Mouse (Mus musculus): Measurements from ENCODE around the gene Apopt1. TPM values are rescaled to one million over a fixed set of nuclear protein-coding genes. Genes with fewer than 3 reads are reported as not detected.

Apopt1 gene
- polyA plus RNA-seq, 1 experiment from 2014 or later = 52.9 TPM

GRCm38 (mm10) chr12:111743981-111744423, 30.9 kb downstream of the Apopt1 start:
- no peak overlapping the region for H3K4me2 ChIP-seq (ENCODE audit: low read length)
- no peaks in the 10 kb centered on the region for H3K9me3 ChIP-seq (ENCODE audit: control insufficient read depth, low read length)
- no peaks in the 10 kb centered on the region; the same call in 1 of the 2 replicates for H3K4me1 ChIP-seq (ENCODE audit: control insufficient read depth, insufficient read depth, low read depth, low read length)
- 72% methylated on average over 11 of the region's 11 CpGs for WGBS
- H3K4me3 ChIP-seq (ENCODE audit: low read length) = no peak overlapping the region
- no peak overlapping the region for H3K27ac ChIP-seq (ENCODE audit: low read depth, low read length)
- no peak for ATAC-seq
- no peak overlapping the region for H3K9ac ChIP-seq (ENCODE audit: low read depth, low read length)
- no peaks in the 10 kb centered on the region for H3K36me3 ChIP-seq (ENCODE audit: control insufficient read depth, insufficient read depth, low read length)
- H3K27me3 ChIP-seq (replicated peaks; ENCODE audit: control insufficient read depth, insufficient read depth, low read length) = no peaks in the 10 kb centered on the region

GRCm38 (mm10) chr12:111745274-111745673, 32.2 kb downstream of the Apopt1 start:
- Histone ChIP-seq H3K9me3 (ENCODE audit: control insufficient read depth, low read length) (no peaks in the 10 kb centered on the region), H3K27ac (ENCODE audit: low read depth, low read length) (no peak overlapping the region), H3K27me3 (replicated peaks; ENCODE audit: control insufficient read depth, insufficient read depth, low read length) (no peaks in the 10 kb centered on the region), H3K9ac (ENCODE audit: low read depth, low read length) (no peak overlapping the region), H3K4me3 (ENCODE audit: low read length) (no peak overlapping the region), H3K4me2 (ENCODE audit: low read length) (no peak overlapping the region), H3K36me3 (ENCODE audit: control insufficient read depth, insufficient read depth, low read length) (no peaks in the 10 kb centered on the region), H3K4me1 (ENCODE audit: control insufficient read depth, insufficient read depth, low read depth, low read length) (no peaks in the 10 kb centered on the region; the same call in 1 of the 2 replicates)
- WGBS = 73% methylated on average over 6 of the region's 6 CpGs
- ATAC-seq = no peak

- H3K9ac ChIP-seq (ENCODE audit: low read depth, low read length) = no peak overlapping the region
- H3K27me3 ChIP-seq (replicated peaks; ENCODE audit: control insufficient read depth, insufficient read depth, low read length) = no peaks in the 10 kb centered on the region
- no peak overlapping the region for H3K4me3 ChIP-seq (ENCODE audit: low read length)
- ATAC-seq = peak; percentile 48; the same call in 1 of the 2 replicates
- H3K9me3 ChIP-seq (ENCODE audit: control insufficient read depth, low read length) = no peaks in the 10 kb centered on the region
- no peak overlapping the region for H3K4me2 ChIP-seq (ENCODE audit: low read length)
- WGBS = 49% methylated on average over 5 of the region's 5 CpGs
- H3K36me3 ChIP-seq (ENCODE audit: control insufficient read depth, insufficient read depth, low read length) = no peaks in the 10 kb centered on the region
- no peaks in the 10 kb centered on the region; the same call in 1 of the 2 replicates for H3K4me1 ChIP-seq (ENCODE audit: control insufficient read depth, insufficient read depth, low read depth, low read length)
- no peak overlapping the region for H3K27ac ChIP-seq (ENCODE audit: low read depth, low read length)
Measured at GRCm38 (mm10) chr12:111746091-111746490, 33.0 kb downstream of the Apopt1 start.

GRCm38 (mm10) chr12:111747421-111747820, 34.4 kb downstream of the Apopt1 start:
- Histone ChIP-seq H3K27ac (ENCODE audit: low read depth, low read length) (no peak overlapping the region), H3K4me2 (ENCODE audit: low read length) (no peak overlapping the region), H3K27me3 (replicated peaks; ENCODE audit: control insufficient read depth, insufficient read depth, low read length) (no peaks in the 10 kb centered on the region), H3K4me3 (ENCODE audit: low read length) (no peak overlapping the region), H3K9ac (ENCODE audit: low read depth, low read length) (no peak overlapping the region), H3K4me1 (ENCODE audit: control insufficient read depth, insufficient read depth, low read depth, low read length) (no peaks in the 10 kb centered on the region; the same call in 1 of the 2 replicates), H3K9me3 (ENCODE audit: control insufficient read depth, low read length) (no peaks in the 10 kb centered on the region), H3K36me3 (ENCODE audit: control insufficient read depth, insufficient read depth, low read length) (no peaks in the 10 kb centered on the region)
- WGBS = 89% methylated on average over 7 of the region's 7 CpGs
- no peak for ATAC-seq

GRCm38 (mm10) chr12:111750739-111751138, 37.7 kb downstream of the Apopt1 start:
- Histone ChIP-seq H3K27ac (ENCODE audit: low read depth, low read length) (no peak overlapping the region), H3K4me3 (ENCODE audit: low read length) (no peak overlapping the region), H3K36me3 (ENCODE audit: control insufficient read depth, insufficient read depth, low read length) (no peaks in the 10 kb centered on the region), H3K4me2 (ENCODE audit: low read length) (no peak overlapping the region), H3K27me3 (replicated peaks; ENCODE audit: control insufficient read depth, insufficient read depth, low read length) (no peaks in the 10 kb centered on the region), H3K9me3 (ENCODE audit: control insufficient read depth, low read length) (no peaks in the 10 kb centered on the region), H3K4me1 (ENCODE audit: control insufficient read depth, insufficient read depth, low read depth, low read length) (no peaks in the 10 kb centered on the region; the same call in 1 of the 2 replicates), H3K9ac (ENCODE audit: low read depth, low read length) (no peak overlapping the region)
- 93% methylated on average over 3 of the region's 3 CpGs for WGBS
- no peak for ATAC-seq

- WGBS = 88% methylated on average over 6 of the region's 6 CpGs
- H3K36me3 ChIP-seq (ENCODE audit: control insufficient read depth, insufficient read depth, low read length) = no peaks in the 10 kb centered on the region
- no peak overlapping the region for H3K4me3 ChIP-seq (ENCODE audit: low read length)
- ATAC-seq = no peak
- no peaks in the 10 kb centered on the region for H3K4me1 ChIP-seq (ENCODE audit: control insufficient read depth, insufficient read depth, low read depth, low read length)
- H3K9me3 ChIP-seq (ENCODE audit: control insufficient read depth, low read length) = no peaks in the 10 kb centered on the region
- no peak overlapping the region for H3K9ac ChIP-seq (ENCODE audit: low read depth, low read length)
- H3K27ac ChIP-seq (ENCODE audit: low read depth, low read length) = no peak overlapping the region
- no peaks in the 10 kb centered on the region for H3K27me3 ChIP-seq (replicated peaks; ENCODE audit: control insufficient read depth, insufficient read depth, low read length)
- H3K4me2 ChIP-seq (ENCODE audit: low read length) = no peak overlapping the region
Measured at GRCm38 (mm10) chr12:111752491-111752890, 39.4 kb downstream of the Apopt1 start.

- no peaks in the 10 kb centered on the region for H3K9me3 ChIP-seq (ENCODE audit: control insufficient read depth, low read length)
- ATAC-seq = no peak
- H3K27ac ChIP-seq (ENCODE audit: low read depth, low read length) = no peak overlapping the region
- no peak overlapping the region for H3K4me3 ChIP-seq (ENCODE audit: low read length)
- 64% methylated on average over 9 of the region's 9 CpGs for WGBS
- peaks cover 8% of the 10 kb centered on the region for H3K4me1 ChIP-seq (ENCODE audit: control insufficient read depth, insufficient read depth, low read depth, low read length)
- H3K4me2 ChIP-seq (ENCODE audit: low read length) = no peak overlapping the region
- no peaks in the 10 kb centered on the region for H3K27me3 ChIP-seq (replicated peaks; ENCODE audit: control insufficient read depth, insufficient read depth, low read length)
- no peaks in the 10 kb centered on the region for H3K36me3 ChIP-seq (ENCODE audit: control insufficient read depth, insufficient read depth, low read length)
- no peak overlapping the region for H3K9ac ChIP-seq (ENCODE audit: low read depth, low read length)
Measured at GRCm38 (mm10) chr12:111753347-111753746, 40.3 kb downstream of the Apopt1 start.

- no peak overlapping the region for H3K9ac ChIP-seq (ENCODE audit: low read depth, low read length)
- peaks cover 8% of the 10 kb centered on the region for H3K4me1 ChIP-seq (ENCODE audit: control insufficient read depth, insufficient read depth, low read depth, low read length)
- no peaks in the 10 kb centered on the region for H3K27me3 ChIP-seq (replicated peaks; ENCODE audit: control insufficient read depth, insufficient read depth, low read length)
- H3K9me3 ChIP-seq (ENCODE audit: control insufficient read depth, low read length) = no peaks in the 10 kb centered on the region
- H3K27ac ChIP-seq (ENCODE audit: low read depth, low read length) = no peak overlapping the region
- ATAC-seq = no peak
- H3K36me3 ChIP-seq (ENCODE audit: control insufficient read depth, insufficient read depth, low read length) = no peaks in the 10 kb centered on the region
- no peak overlapping the region for H3K4me3 ChIP-seq (ENCODE audit: low read length)
- H3K4me2 ChIP-seq (ENCODE audit: low read length) = no peak overlapping the region
Measured at GRCm38 (mm10) chr12:111754710-111755109, 41.6 kb downstream of the Apopt1 start.

- no peak for ATAC-seq
- no peak overlapping the region for H3K4me2 ChIP-seq (ENCODE audit: low read length)
- no peaks in the 10 kb centered on the region for H3K27me3 ChIP-seq (replicated peaks; ENCODE audit: control insufficient read depth, insufficient read depth, low read length)
- no peak overlapping the region for H3K4me3 ChIP-seq (ENCODE audit: low read length)
- H3K27ac ChIP-seq (ENCODE audit: low read depth, low read length) = no peak overlapping the region
- peaks cover 12% of the 10 kb centered on the region for H3K4me1 ChIP-seq (ENCODE audit: control insufficient read depth, insufficient read depth, low read depth, low read length)
- no peak overlapping the region for H3K9ac ChIP-seq (ENCODE audit: low read depth, low read length)
- H3K9me3 ChIP-seq (ENCODE audit: control insufficient read depth, low read length) = no peaks in the 10 kb centered on the region
- 78% methylated on average over 2 of the region's 2 CpGs for WGBS
- H3K36me3 ChIP-seq (ENCODE audit: control insufficient read depth, insufficient read depth, low read length) = no peaks in the 10 kb centered on the region
Measured at GRCm38 (mm10) chr12:111755231-111755630, 42.2 kb downstream of the Apopt1 start.
